Mouse (Mus musculus) adrenal gland, adult 18-20 months (tissue): Measurements from ENCODE around the gene Praf2. TPM values are rescaled to one million over a fixed set of nuclear protein-coding genes. Genes with fewer than 3 reads are reported as not detected.

Source experiments
- DNase-seq, 2 experiments: peaks; one replicate each; pipeline ENCODE4 v3.0.0; 2021 to 2022; ENCODE audit warnings: low spot score in 2 of 2
- total RNA-seq, 2 experiments: library from RNA; stranded (reverse); gene quantifications; 1 replicate in 1 of 2; 2 replicates in 1 of 2; pipeline ENCODE4 v1.2.3; 2021

The Praf2 gene
- total RNA-seq, 2 experiments from 2014 or later = 12.1 to 16.3 TPM

- DNase-seq = peak; percentile 51 to 52
Measured at GRCm38 (mm10) chrX:7776329-7777082, 48.3 kb downstream of the Praf2 start.

- no peak for DNase-seq
Measured at GRCm38 (mm10) chrX:7778450-7779244, 50.4 kb downstream of the Praf2 start.

DNA sequence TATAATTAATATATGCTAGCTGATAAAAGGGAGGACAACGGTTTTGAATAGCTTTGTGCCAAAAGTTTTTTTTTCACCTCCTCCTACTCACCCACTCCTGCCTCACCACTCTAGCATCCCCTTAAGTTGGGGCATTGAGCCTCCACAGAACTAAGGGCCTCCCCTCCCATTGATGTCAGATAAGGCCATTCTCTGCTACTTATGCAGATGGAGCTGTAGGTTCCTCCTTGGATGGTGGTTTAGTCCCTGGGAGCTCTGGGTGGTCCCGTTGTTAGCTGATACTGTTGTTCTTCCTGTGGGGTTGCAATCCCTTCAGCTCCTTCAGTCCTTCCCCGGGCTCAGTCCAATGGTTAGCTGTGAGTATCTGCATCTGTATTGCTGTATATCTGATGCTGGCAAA lies 51.1 kb downstream of the Praf2 start:
- no peak for DNase-seq

Other genes starting within 250 kb of the Praf2 start
- gene Foxp3, start 154.8 kb upstream of the Praf2 start, total RNA-seq = not detected
- gene Ppp1r3f, start 154.2 kb upstream of the Praf2 start, total RNA-seq = 1 to 10 TPM; 3.2 to 4.4 TPM
- gene Ccdc22, start 122.9 kb upstream of the Praf2 start, total RNA-seq = 10 to 100 TPM; 16.9 to 23.8 TPM
- not detected for gene Cacna1f, start 121.4 kb upstream of the Praf2 start, total RNA-seq
- gene Syp, start 90.0 kb upstream of the Praf2 start, total RNA-seq = 10 to 100 TPM; 46.1 to 70.5 TPM
- gene Prickle3, start 71.2 kb upstream of the Praf2 start, total RNA-seq = 10 to 100 TPM in 1 of 2 experiments, 1 to 10 TPM in 1; 8.8 to 11.7 TPM
- 10 to 100 TPM; 54.4 to 68.4 TPM for gene Plp2, start 57.0 kb upstream of the Praf2 start, total RNA-seq
- under 1 TPM; 0.46 to 0.64 TPM for gene Magix, start 47.2 kb upstream of the Praf2 start, total RNA-seq
- gene Gpkow, start 31.3 kb upstream of the Praf2 start, total RNA-seq = 10 to 100 TPM; 48.0 to 59.9 TPM
- 10 to 100 TPM; 45.4 to 62.8 TPM for gene Wdr45, start 14.1 kb upstream of the Praf2 start, total RNA-seq
- gene Gm45208, start 6.2 kb upstream of the Praf2 start, total RNA-seq = under 1 TPM in 1 of 2 experiments, not detected in 1; 0.58 TPM
- 1 to 10 TPM; 2.0 to 2.6 TPM for gene Ccdc120, start 22.5 kb downstream of the Praf2 start, total RNA-seq
- 10 to 100 TPM; 41.9 to 56.9 TPM for gene Tfe3, start 34.1 kb downstream of the Praf2 start, total RNA-seq
- 10 to 100 TPM; 52.4 to 54.4 TPM for gene Gripap1, start 61.3 kb downstream of the Praf2 start, total RNA-seq
- under 1 TPM; 0.54 to 0.76 TPM for gene Kcnd1, start 93.8 kb downstream of the Praf2 start, total RNA-seq
- gene Otud5, start 112.9 kb downstream of the Praf2 start, total RNA-seq = 10 to 100 TPM; 57.4 to 63.1 TPM
- gene Pim2, start 149.8 kb downstream of the Praf2 start, total RNA-seq = 10 to 100 TPM in 1 of 2 experiments, 1 to 10 TPM in 1; 8.1 to 13.4 TPM
- 10 to 100 TPM; 38.9 to 50.3 TPM for gene Slc35a2, start 155.6 kb downstream of the Praf2 start, total RNA-seq
- gene Pqbp1, start 170.8 kb downstream of the Praf2 start, total RNA-seq = 100 to 1,000 TPM in 1 of 2 experiments, 10 to 100 TPM in 1; 97.4 to 121 TPM
- 100 to 1,000 TPM in 1 of 2 experiments, 10 to 100 TPM in 1; 85.0 to 107 TPM for gene Timm17b, start 170.9 kb downstream of the Praf2 start, total RNA-seq
- gene Gm10491, start 179.4 kb downstream of the Praf2 start, total RNA-seq = not detected
- not detected for gene Gm10490, start 181.1 kb downstream of the Praf2 start, total RNA-seq
- 10 to 100 TPM; 48.9 to 64.9 TPM for gene Pcsk1n, start 191.4 kb downstream of the Praf2 start, total RNA-seq
- not detected for gene Eras, start 200.2 kb downstream of the Praf2 start, total RNA-seq
- 10 to 100 TPM; 14.4 to 15.0 TPM for gene Hdac6, start 219.4 kb downstream of the Praf2 start, total RNA-seq
- not detected for gene Gata1, start 249.6 kb downstream of the Praf2 start, total RNA-seq